Mouse (Mus musculus): Measurements from ENCODE around the gene Tmem98.
A peak's percentile ranks its signal among the peaks of the same experiment; 100 is the strongest.

Gene Tmem98

GRCm38 (mm10) chr11:80809993-80810821 lies at the start of gene Tmem98:
TSS of gene Tmem98 (plus strand) at chr11:80810175.
- peak; percentile 18 to 27 for DNase-seq (ENCODE audit: low spot score in 2 of 2)

GRCm38 (mm10) chr11:80761285-80761974 lies 48.5 kb upstream of the Tmem98 start:
- DNase-seq (ENCODE audit: low spot score in 2 of 2) = no peak

- DNase-seq (ENCODE audit: low spot score in 2 of 2) = no peak
Measured at GRCm38 (mm10) chr11:80762066-80762465, 47.9 kb upstream of the Tmem98 start.

GRCm38 (mm10) chr11:80766068-80766467 lies 43.9 kb upstream of the Tmem98 start:
- DNase-seq (ENCODE audit: low spot score in 2 of 2) = no peak

GRCm38 (mm10) chr11:80766472-80767319 lies 43.3 kb upstream of the Tmem98 start:
- no peak for DNase-seq (ENCODE audit: low spot score in 2 of 2)

DNA sequence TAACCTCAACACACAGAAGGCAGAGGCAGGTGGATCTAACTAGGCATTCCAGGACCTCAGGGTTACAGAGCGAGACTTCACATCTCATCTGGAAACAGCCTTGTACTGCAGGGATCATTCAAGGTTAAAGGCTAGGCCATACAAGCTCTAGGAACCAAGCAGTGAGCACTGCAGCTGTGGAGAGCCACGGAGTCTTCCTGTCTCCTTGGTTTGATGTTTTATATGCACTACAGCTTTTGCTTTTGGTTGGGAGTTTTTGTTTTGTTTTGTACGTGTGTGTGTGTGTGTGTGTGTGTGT lies 42.7 kb upstream of the Tmem98 start:
- DNase-seq (ENCODE audit: low spot score in 2 of 2) = no peak

GRCm38 (mm10) chr11:80771186-80771585 lies 38.8 kb upstream of the Tmem98 start:
- peak; percentile 21 to 22 for DNase-seq (ENCODE audit: low spot score in 2 of 2)

DNA sequence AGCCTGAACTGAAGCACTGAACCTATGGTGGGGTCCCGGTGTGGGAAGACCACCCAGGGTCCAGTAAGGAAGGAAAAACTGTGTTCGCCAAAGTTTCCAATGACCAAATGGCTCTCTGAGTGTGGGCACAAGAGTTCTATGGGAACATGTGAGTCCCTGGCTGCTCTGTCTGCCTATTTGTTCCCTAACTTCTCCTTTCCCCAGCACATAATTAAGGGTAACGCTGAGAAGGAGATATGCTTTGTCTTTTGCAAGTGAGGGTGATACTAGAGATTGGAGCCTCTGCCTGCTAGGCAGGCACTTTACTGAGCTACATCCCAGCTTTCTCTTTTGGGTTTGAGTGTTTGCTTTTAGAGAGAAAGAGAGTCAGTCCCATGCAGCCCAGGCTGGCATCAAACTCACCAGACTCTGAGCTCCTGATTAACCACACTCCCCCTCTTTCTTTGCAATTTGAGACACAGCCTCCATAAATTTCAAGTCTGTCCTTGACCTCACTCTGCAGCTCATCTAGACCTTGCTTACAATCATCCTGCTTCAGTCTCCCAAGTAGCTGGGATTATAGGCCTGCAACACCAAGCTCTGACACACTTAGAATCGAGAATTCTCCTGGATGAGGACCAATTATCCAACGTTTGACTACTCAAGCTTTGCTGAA lies 38.3 kb upstream of the Tmem98 start:
- DNase-seq (ENCODE audit: low spot score in 2 of 2) = no peak

DNA sequence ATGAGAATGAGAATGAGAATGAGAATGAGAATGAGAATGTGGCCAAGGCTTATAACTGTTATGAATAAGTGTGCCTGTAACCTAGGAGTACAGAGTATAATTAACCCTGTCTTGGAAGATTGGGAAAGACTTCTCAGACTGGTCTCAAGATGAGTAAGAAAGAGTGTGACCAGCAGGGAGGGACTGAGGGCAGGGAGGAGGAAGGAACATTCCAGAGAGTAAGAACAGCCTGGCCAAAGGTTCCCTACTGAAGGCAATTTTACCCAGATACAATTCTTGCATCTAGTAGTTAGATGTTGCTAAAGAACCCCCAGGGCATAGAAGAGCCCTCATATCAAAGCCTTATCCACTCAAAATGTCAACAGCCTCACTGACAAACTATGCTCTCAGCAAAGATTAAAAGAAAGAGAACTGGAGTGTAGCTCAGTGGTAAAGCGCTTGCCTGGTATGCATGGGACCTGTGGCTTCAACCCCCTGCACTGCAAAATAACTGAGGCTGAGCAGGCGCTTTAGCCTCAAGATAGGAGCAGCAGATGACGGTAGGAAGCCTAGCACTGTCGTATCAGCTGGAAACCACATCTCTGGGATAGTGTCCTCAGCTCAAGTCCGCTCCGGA lies 37.3 kb upstream of the Tmem98 start:
- DNase-seq (ENCODE audit: low spot score in 2 of 2) = no peak

- DNase-seq (ENCODE audit: low spot score in 2 of 2) = no peak
Measured at GRCm38 (mm10) chr11:80775535-80775934, 34.4 kb upstream of the Tmem98 start.

GRCm38 (mm10) chr11:80777708-80778107 lies 32.3 kb upstream of the Tmem98 start:
- no peak for DNase-seq (ENCODE audit: low spot score in 2 of 2)

DNA sequence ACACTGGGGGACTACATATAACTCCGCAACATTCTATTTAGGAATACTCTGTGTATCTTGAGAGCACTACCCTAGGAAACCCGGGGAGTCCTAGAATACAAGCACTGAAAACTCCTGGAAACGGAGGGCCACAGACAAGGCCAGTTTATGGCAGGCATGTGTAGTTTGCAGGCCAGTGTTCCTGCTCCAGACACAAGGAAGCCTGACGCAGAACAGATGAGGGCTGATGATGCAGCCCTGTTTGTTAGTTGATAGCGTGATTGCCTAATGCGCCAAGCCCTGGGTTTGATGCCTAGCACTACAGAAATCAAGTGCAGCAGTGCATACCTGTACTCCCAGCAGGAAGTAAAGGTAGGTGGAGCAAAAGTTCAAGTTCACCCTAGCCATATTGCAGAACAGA lies 31.8 kb upstream of the Tmem98 start:
- DNase-seq (ENCODE audit: low spot score in 2 of 2) = no peak

- peak in 1 of 2 experiments; percentile 11 for DNase-seq (ENCODE audit: low spot score in 2 of 2)
Measured at GRCm38 (mm10) chr11:80778916-80779526, 31.0 kb upstream of the Tmem98 start.

GRCm38 (mm10) chr11:80779527-80780344 lies 30.2 kb upstream of the Tmem98 start, which contains the start of gene Myo1d:
TSS of gene Myo1d (minus strand) at chr11:80780025.
- DNase-seq (ENCODE audit: low spot score in 2 of 2) = peak; percentile 84 to 85

GRCm38 (mm10) chr11:80781535-80781934 lies 28.4 kb upstream of the Tmem98 start:
- no peak for DNase-seq (ENCODE audit: low spot score in 2 of 2)

GRCm38 (mm10) chr11:80783460-80783859 lies 26.5 kb upstream of the Tmem98 start:
- no peak for DNase-seq (ENCODE audit: low spot score in 2 of 2)

DNA sequence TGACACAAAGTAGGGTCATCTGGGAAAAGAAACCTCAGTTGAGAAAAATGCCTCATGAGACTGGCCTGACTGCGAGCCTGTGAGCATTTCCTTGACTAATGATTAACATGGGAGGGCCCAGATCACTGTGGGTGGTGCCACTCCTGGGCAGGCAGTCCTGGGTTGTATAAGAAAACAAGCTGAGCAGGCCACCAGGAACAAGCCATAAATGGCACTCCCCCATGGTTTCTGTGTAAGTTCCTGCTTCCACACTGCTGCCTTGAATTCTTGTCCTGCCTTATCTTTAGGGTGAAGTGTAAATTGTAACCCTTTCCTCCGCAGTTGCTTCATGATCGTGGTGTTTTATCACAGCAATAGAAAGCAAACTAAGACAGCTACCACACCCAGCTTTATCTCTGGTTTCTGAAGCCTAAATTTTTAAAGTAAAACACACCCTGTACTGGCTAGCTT lies 25.7 kb upstream of the Tmem98 start:
- DNase-seq (ENCODE audit: low spot score in 2 of 2) = no peak

DNA sequence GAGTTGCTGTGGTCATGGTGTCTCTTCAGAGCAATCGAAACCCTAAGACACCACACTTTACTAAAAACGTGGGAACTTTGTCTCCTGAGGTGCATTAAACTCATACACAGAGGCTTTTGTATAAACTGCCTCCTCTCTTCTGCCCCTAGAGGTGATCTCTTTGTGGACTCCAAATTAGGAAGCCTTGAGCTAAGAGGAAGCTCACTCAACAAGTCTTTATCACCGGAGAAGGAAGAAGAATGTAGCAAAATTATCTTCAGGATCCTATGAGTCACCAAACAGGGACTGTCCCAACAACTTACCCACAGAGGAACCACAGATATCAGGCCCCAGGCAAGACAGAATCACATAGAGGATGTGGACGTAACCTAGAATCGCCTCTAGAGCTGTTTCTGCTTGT lies 24.3 kb upstream of the Tmem98 start:
- DNase-seq (ENCODE audit: low spot score in 2 of 2) = no peak

GRCm38 (mm10) chr11:80789647-80790240 lies 20.2 kb upstream of the Tmem98 start:
- no peak for DNase-seq (ENCODE audit: low spot score in 2 of 2)

DNA sequence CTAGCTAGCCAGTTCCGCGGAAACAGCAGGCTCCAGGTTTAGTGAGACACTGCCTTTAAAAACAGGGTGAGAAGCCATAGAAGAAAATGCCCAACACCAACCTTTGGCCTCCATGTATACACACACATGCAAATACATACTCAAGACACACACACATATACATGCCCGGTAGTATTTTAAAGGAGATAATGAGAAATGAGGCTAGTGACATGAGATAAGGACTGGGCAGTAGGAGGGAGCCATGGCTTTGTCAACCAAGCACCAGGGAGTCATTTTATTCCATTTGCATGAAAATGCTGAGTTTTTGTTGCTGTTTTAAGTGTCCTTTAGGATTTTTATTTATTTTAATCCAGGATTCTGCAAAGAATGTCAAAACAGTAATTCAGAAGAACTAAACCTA lies 19.6 kb upstream of the Tmem98 start:
- DNase-seq (ENCODE audit: low spot score in 2 of 2) = no peak
